In the genomic region with DNA sequence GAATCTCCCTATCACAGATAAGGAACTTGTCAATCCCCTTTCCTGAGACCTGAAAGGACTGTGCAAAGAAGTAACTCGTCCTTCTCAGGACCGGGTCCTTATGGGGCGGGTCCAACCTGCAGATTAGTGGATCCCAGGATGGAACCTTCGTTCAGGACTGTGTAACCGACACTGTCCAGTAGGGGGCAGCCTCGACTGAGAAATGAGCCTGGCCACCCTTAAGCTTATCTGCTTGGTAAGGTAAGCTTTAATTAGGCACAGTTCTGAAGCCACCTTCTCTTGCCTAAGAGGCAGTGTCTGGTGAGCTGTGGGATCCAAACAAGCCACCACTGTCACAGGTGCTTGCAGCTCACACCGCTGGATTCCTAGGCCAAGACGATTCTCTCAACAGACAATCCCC, we compare ENCODE assay signal across 8 mouse cellular contexts. TPM values are rescaled to one million over a fixed set of nuclear protein-coding genes. Genes with fewer than 3 reads are reported as not detected.
DNase-seq lines count a peak whose midpoint lies in the region; ATAC-seq and TF ChIP-seq lines count a peak whose summit lies in the region.

No protein-coding gene starts in this region.

- no peak overlapping the region for H3K9ac ChIP-seq in embryonic facial prominence, embryonic 11.5 days (replicated peaks; ENCODE audit: low read length)
- no peak overlapping the region for H3K9ac ChIP-seq in kidney, embryonic 16.5 days (replicated peaks; ENCODE audit: low read length)
- H3K9ac ChIP-seq in liver, adult 2 months (ENCODE audit: low read depth, low read length), result no peak overlapping the region
- no peak overlapping the region for H3K9ac ChIP-seq in stomach, embryonic 15.5 days

- H3K79me3 ChIP-seq in C2C12 (ENCODE audit: low read depth), result no peaks in the 10 kb centered on the region

- H3K27ac ChIP-seq in embryonic facial prominence, embryonic 11.5 days (replicated peaks; ENCODE audit: low read depth, low read length), result no peak overlapping the region
- H3K27ac ChIP-seq in kidney, embryonic 16.5 days (ENCODE audit: low read length), result no peak overlapping the region
- H3K27ac ChIP-seq in liver, adult 2 months (replicated peaks; ENCODE audit: insufficient read depth, low read depth, low read length), result no peak overlapping the region
- no peak overlapping the region for H3K27ac ChIP-seq in stomach, embryonic 15.5 days

- H3K79me2 ChIP-seq in C2C12 (ENCODE audit: control insufficient read depth, insufficient read depth), result no peaks in the 10 kb centered on the region
- no peaks in the 10 kb centered on the region for H3K79me2 ChIP-seq in liver, adult 2 months (ENCODE audit: control insufficient read depth, insufficient read depth, low read length)

- H3ac ChIP-seq in C2C12 (ENCODE audit: control insufficient read depth, insufficient read length, low read depth), result no peak overlapping the region

- no peaks in the 10 kb centered on the region for H3K9me3 ChIP-seq in embryonic facial prominence, embryonic 11.5 days (replicated peaks; ENCODE audit: control insufficient read depth, low read length)
- no peaks in the 10 kb centered on the region for H3K9me3 ChIP-seq in kidney, embryonic 16.5 days (ENCODE audit: low read length)
- H3K9me3 ChIP-seq in stomach, embryonic 15.5 days, result no peaks in the 10 kb centered on the region

- H3K36me3 ChIP-seq in C2C12 (ENCODE audit: control insufficient read depth, insufficient read depth), result no peaks in the 10 kb centered on the region
- no peaks in the 10 kb centered on the region for H3K36me3 ChIP-seq in embryonic facial prominence, embryonic 11.5 days (replicated peaks; ENCODE audit: control insufficient read depth, insufficient read depth, low read depth, low read length)
- no peaks in the 10 kb centered on the region for H3K36me3 ChIP-seq in kidney, embryonic 16.5 days (ENCODE audit: insufficient read depth, low read length)
- no peaks in the 10 kb centered on the region for H3K36me3 ChIP-seq in liver, adult 2 months (ENCODE audit: control insufficient read depth, insufficient read depth, low read length)
- no peaks in the 10 kb centered on the region for H3K36me3 ChIP-seq in stomach, embryonic 15.5 days

- 14% methylated on average over 8 of the region's 8 CpGs for WGBS in embryonic facial prominence, embryonic 11.5 days
- WGBS in kidney, embryonic 16.5 days, result 12% methylated on average over 8 of the region's 8 CpGs
- WGBS in liver, adult 2 months, result 13% methylated on average over 8 of the region's 8 CpGs
- 12% methylated on average over 8 of the region's 8 CpGs for WGBS in stomach, embryonic 15.5 days

- peaks cover 3% of the 10 kb centered on the region for H3K27me3 ChIP-seq in C2C12 (ENCODE audit: control insufficient read depth, insufficient read depth, insufficient read length)
- H3K27me3 ChIP-seq in embryonic facial prominence, embryonic 11.5 days (ENCODE audit: control insufficient read depth, insufficient read depth, low read length), result no peaks in the 10 kb centered on the region
- no peaks in the 10 kb centered on the region for H3K27me3 ChIP-seq in kidney, embryonic 16.5 days (ENCODE audit: insufficient read depth, low read length)
- no peaks in the 10 kb centered on the region for H3K27me3 ChIP-seq in liver, adult 2 months (ENCODE audit: control insufficient read depth, insufficient read depth, low read length)
- H3K27me3 ChIP-seq in stomach, embryonic 15.5 days (replicated peaks), result no peaks in the 10 kb centered on the region

- ATAC-seq in embryonic facial prominence, embryonic 11.5 days (replicated peaks; ENCODE audit: insufficient number of reproducible peaks, low FRiP score, low TSS enrichment, low read depth), result 0 out of 2 replicates have a peak, but pooled peaks have one; percentile 30
- ATAC-seq in kidney, embryonic 16.5 days (ENCODE audit: low FRiP score, low TSS enrichment), result peak; percentile 49; the same call in 1 of the 2 replicates
- 0 out of 2 replicates have a peak, but pooled peaks have one; percentile 25 for ATAC-seq in stomach, embryonic 15.5 days (ENCODE audit: insufficient read depth, low FRiP score, low read depth)

- H3K4me3 ChIP-seq in C2C12 (ENCODE audit: insufficient read depth, poor library complexity, severe bottlenecking), result no peak overlapping the region
- no peak overlapping the region for H3K4me3 ChIP-seq in embryonic facial prominence, embryonic 11.5 days (ENCODE audit: low read depth, low read length)
- H3K4me3 ChIP-seq in kidney, embryonic 16.5 days (ENCODE audit: low read length), result no peak overlapping the region
- no peak overlapping the region for H3K4me3 ChIP-seq in liver, adult 2 months (ENCODE audit: insufficient read depth, low read depth, low read length)
- no peak overlapping the region for H3K4me3 ChIP-seq in stomach, embryonic 15.5 days (replicated peaks)

- H3K4me1 ChIP-seq in embryonic facial prominence, embryonic 11.5 days (ENCODE audit: control insufficient read depth, insufficient read depth, low read length), result no peaks in the 10 kb centered on the region
- H3K4me1 ChIP-seq in kidney, embryonic 16.5 days (ENCODE audit: insufficient read depth, low read length), result peaks cover 6% of the 10 kb centered on the region; the same call in 1 of the 2 replicates
- H3K4me1 ChIP-seq in liver, adult 2 months (ENCODE audit: control insufficient read depth, insufficient read depth, low read length), result no peaks in the 10 kb centered on the region
- peaks cover 7% of the 10 kb centered on the region; the same call in 1 of the 2 replicates for H3K4me1 ChIP-seq in stomach, embryonic 15.5 days

- peak; percentile 90 for DNase-seq in adrenal gland, postnatal 10 days
- DNase-seq in embryonic facial prominence, embryonic 11.5 days (ENCODE audit: low spot score), result peak; percentile 86
- DNase-seq in heart, adult 8-10 months (ENCODE audit: low spot score), result peak; percentile 84
- DNase-seq in liver, adult 2 months (ENCODE audit: extremely low read depth, low read depth, low spot score), result peak; percentile 29
- peak; percentile 86 for DNase-seq in neural tube, embryonic 10.5 days (ENCODE audit: extremely low spot score, low spot score)

- TF ChIP-seq POLR2A in liver, adult 2 months (IDR thresholded peaks at IDR 0.05; ENCODE audit: extremely low read depth, insufficient read depth, low read length), result no peak

- TF ChIP-seq CTCF in C2C12 (IDR thresholded peaks at IDR 0.05; ENCODE audit: control insufficient read depth, insufficient read depth, insufficient read length), result peak; percentile 73
- TF ChIP-seq CTCF in liver, adult 2 months (IDR thresholded peaks at IDR 0.05; ENCODE audit: low read depth, low read length), result peak; percentile 85

- no peak overlapping the region for H3K4me2 ChIP-seq in embryonic facial prominence, embryonic 11.5 days (ENCODE audit: low read depth, low read length)
- H3K4me2 ChIP-seq in kidney, embryonic 16.5 days (replicated peaks; ENCODE audit: low read depth, low read length), result no peak overlapping the region
- no peak overlapping the region for H3K4me2 ChIP-seq in stomach, embryonic 15.5 days

TF ChIP-seq in C2C12, 6 proteins besides CTCF, POLR2A, EP300 and RAD21:
- TF ChIP-seq MAX (IDR thresholded peaks at IDR 0.05), result no peak
- no peak for TF ChIP-seq CEBPB (IDR thresholded peaks at IDR 0.05; ENCODE audit: low read depth)
- TF ChIP-seq FOSL1 (IDR thresholded peaks at IDR 0.05; ENCODE audit: insufficient read depth, low read length, poor library complexity, severe bottlenecking), result no peak
- TF ChIP-seq USF1 (IDR thresholded peaks at IDR 0.05; ENCODE audit: low read depth), result no peak
- no peak for TF ChIP-seq MYOG (IDR thresholded peaks at IDR 0.05; ENCODE audit: control insufficient read depth, extremely low read depth, insufficient read length)
- TF ChIP-seq MYOD1 (IDR thresholded peaks at IDR 0.05; ENCODE audit: control insufficient read depth, insufficient read length, low read depth), result no peak

RNA-seq across cellular contexts. Expression of a gene that starts 24.8 kb away (rescaled TPM):
- polyA plus RNA-seq in C2C12 (2012; fragmentation: generic; extraction: Trizol), result not detected
- not detected for total RNA-seq in adrenal gland, postnatal 10 days (2021)
- polyA plus RNA-seq in embryonic facial prominence, embryonic 11.5 days (2014; fragmentation: Nextera tagmentation; extraction: Ambion mirVana), result 0.36 and 0.63 TPM in 2 replicates
- total RNA-seq in heart, adult 8-10 months (2022), result not detected
- polyA plus RNA-seq in kidney, embryonic 16.5 days (2015; fragmentation: Nextera tagmentation; extraction: Ambion mirVana), result 0.27 TPM in 1 of 2 replicates, not detected in the other
- not detected in 2 replicates for total RNA-seq in liver, adult 2 months (2014; rRNA removed)
- polyA plus RNA-seq in liver, adult 2 months (2012; rRNA removed), result not detected in 2 replicates
- polyA plus RNA-seq in stomach, embryonic 15.5 days (2015; fragmentation: Nextera tagmentation; extraction: Ambion mirVana), result 0.23 and 0.39 TPM in 2 replicates

RNA-seq across cellular contexts. Expression of a gene that starts 34.8 kb away (rescaled TPM):
- 14.7 TPM for polyA plus RNA-seq in C2C12 (2012; fragmentation: generic; extraction: Trizol)
- total RNA-seq in adrenal gland, postnatal 10 days (2021), result 10 to 100 TPM; 10.9 to 13.9 TPM
- 8.8 and 9.5 TPM in 2 replicates for polyA plus RNA-seq in embryonic facial prominence, embryonic 11.5 days (2014; fragmentation: Nextera tagmentation; extraction: Ambion mirVana)
- total RNA-seq in heart, adult 8-10 months (2022), result 1 to 10 TPM; 3.9 to 5.2 (median 4.6) TPM
- 24.1 and 25.7 TPM in 2 replicates for polyA plus RNA-seq in kidney, embryonic 16.5 days (2015; fragmentation: Nextera tagmentation; extraction: Ambion mirVana)
- 0.27 and 0.28 TPM in 2 replicates for total RNA-seq in liver, adult 2 months (2014; rRNA removed)
- 1.1 and 1.4 TPM in 2 replicates for polyA plus RNA-seq in liver, adult 2 months (2012; rRNA removed)
- 21.1 and 21.7 TPM in 2 replicates for polyA plus RNA-seq in stomach, embryonic 15.5 days (2015; fragmentation: Nextera tagmentation; extraction: Ambion mirVana)

Comparison
In these comparisons a context has a peak if more than half of its experiments do, and no peak if none do; other contexts are left out.
1. DNase-seq: peak in every context shown above with its lines; median percentile 90 in adrenal gland, postnatal 10 days; 86 in embryonic facial prominence, embryonic 11.5 days; 86 in neural tube, embryonic 10.5 days; 84 in heart, adult 8-10 months; 29 in liver, adult 2 months.